Mouse (Mus musculus) heart, postnatal 0 days (tissue): ENCODE results near the gene Dcps. TPM values are rescaled to one million over a fixed set of nuclear protein-coding genes. Genes with fewer than 3 reads are reported as not detected.
A peak's percentile ranks its signal among the peaks of the same experiment; 100 is the strongest.

ENCODE experiments used
- ATAC-seq: fragments of 200-750 bp; cut with Nextera tagmentation; 2 replicates; pipeline ENCODE4 v1.8.0; 2017; ENCODE audit warnings: low read depth, moderate number of reproducible peaks, moderate library complexity; ENCODE audit not compliant: insufficient read depth
- DNase-seq: peaks from one replicate; pipeline ENCODE4 v3.0.0-alpha.2; 2016; ENCODE audit warnings: low spot score
- H3K27ac ChIP-seq: fragments of 300-500 bp; sonication (generic); 2 replicates; pipeline ENCODE4 v1.5.1; 2014; ENCODE audit warnings: low read depth, mild to moderate bottlenecking
- H3K27me3 ChIP-seq: fragments of 300-500 bp; sonication (generic); 2 replicates; pipeline ENCODE4 v1.6.1; 2014; ENCODE audit warnings: low read length, mixed read lengths; ENCODE audit not compliant: control insufficient read depth, insufficient read depth
- H3K36me3 ChIP-seq: fragments of 300-500 bp; sonication (generic); replicated peaks from 2 replicates; pipeline ENCODE4 v1.6.1; 2014; ENCODE audit warnings: low read length, mixed read lengths; ENCODE audit not compliant: control insufficient read depth, insufficient read depth
- H3K4me1 ChIP-seq: fragments of 300-500 bp; sonication (generic); 2 replicates; pipeline ENCODE4 v1.6.1; 2014; ENCODE audit warnings: antibody characterized with exemption; ENCODE audit not compliant: control insufficient read depth, insufficient read depth
- H3K4me2 ChIP-seq: fragments of 300-500 bp; sonication (generic); 2 replicates; pipeline ENCODE4 v1.6.1; 2014; ENCODE audit warnings: low read depth, mild to moderate bottlenecking, low read length, moderate library complexity
- H3K4me3 ChIP-seq: fragments of 300-500 bp; sonication (generic); 2 replicates; pipeline ENCODE4 v1.5.1; 2014; ENCODE audit warnings: low read depth, low read length
- H3K9ac ChIP-seq: fragments of 300-500 bp; sonication (generic); replicated peaks from 2 replicates; pipeline ENCODE4 v1.6.1; 2014; ENCODE audit warnings: low read depth, low read length, mixed read lengths
- H3K9me3 ChIP-seq: fragments of 300-500 bp; sonication (generic); replicated peaks from 2 replicates; pipeline ENCODE4 v1.6.1; 2016; ENCODE audit warnings: low read length; ENCODE audit not compliant: control insufficient read depth
- CTCF ChIP-seq: IDR thresholded peaks from 2 replicates; pipeline ENCODE4 v1.5.1; 2016; ENCODE audit warnings: antibody characterized with exemption, control low read depth, low read depth
- EP300 ChIP-seq: IDR thresholded peaks from 2 replicates; pipeline ENCODE4 v1.6.1; 2016; ENCODE audit warnings: antibody characterized with exemption, low read depth
- WGBS: fragments of 180-500 bp; shearing (Covaris S2); extraction: QIAGEN DNeasy Blood & Tissue Kit; methylation state at CpG from one replicate; pipeline ENCODE4 v1.1.7; 2014; 5-methylcytosine and 5-hydroxymethylcytosine counted together
- polyA plus RNA-seq: library from polyadenylated mRNA; unstranded; fragments of >200 nt; fragmentation: Nextera tagmentation; extraction: Ambion mirVana; gene quantifications from 2 replicates; pipeline ENCODE4 v1.2.1, GENCODE M21; 2015
- total RNA-seq: library from RNA; depleted of rRNA; stranded (reverse); fragments of >200 nt; gene quantifications from 2 replicates; pipeline ENCODE4 v1.2.3, GENCODE M21; 2014; ENCODE audit warnings: low replicate concordance; rRNA removed

The Dcps gene
- total RNA-seq (36.4 and 54.8 TPM in 2 replicates), polyA plus RNA-seq (34.9 and 37.9 TPM in 2 replicates)

- Histone ChIP-seq H3K9me3 (no peaks in the 10 kb centered on the region), H3K4me1 (0 out of 2 replicates have a peak, but pooled peaks cover 9% of the 10 kb centered on the region), H3K27ac (peak within 1 kb of the TSS; percentile 80), H3K4me2 (peak within 1 kb of the TSS; percentile 77), H3K9ac (peak within 1 kb of the TSS; percentile 50; the same call in 1 of the 2 replicates), H3K4me3 (peak within 1 kb of the TSS; percentile 66), H3K27me3 (no peaks in the 10 kb centered on the region), H3K36me3 (0 out of 2 replicates have a peak, but pooled peaks cover 4% of the 10 kb centered on the region)
- WGBS: under 1% methylated on average over 38 of the region's 38 CpGs
- peak; percentile 36 for TF ChIP-seq CTCF
- TF ChIP-seq EP300: no peak
- ATAC-seq: peak; percentile 98
- peak; percentile 96 for DNase-seq
Observed at GRCm38 (mm10) chr9:35175251-35176123, at the start of gene Dcps. Gene Dcps, minus strand, starts transcription at chr9:35176061.

DNA sequence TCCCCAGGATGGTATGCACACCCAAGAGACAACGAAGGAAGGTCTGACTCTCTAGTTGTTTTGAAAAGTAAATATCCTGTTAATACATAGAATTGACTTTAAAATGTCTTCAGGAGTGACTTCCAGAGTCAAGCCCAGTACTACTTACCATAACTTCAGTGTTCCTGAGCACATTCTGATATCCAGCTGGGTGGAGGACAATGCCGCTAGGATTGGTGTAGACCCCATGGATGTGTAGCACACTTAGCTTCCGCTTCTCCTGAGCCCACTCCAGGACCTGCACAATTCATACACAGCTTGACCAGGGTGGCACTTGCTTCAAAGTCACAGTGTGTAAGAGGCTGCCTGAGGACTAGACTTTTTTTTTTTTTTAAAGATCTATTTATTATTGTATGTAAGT lies 47.6 kb upstream of the Dcps start:
- TF ChIP-seq CTCF (no peak), EP300 (no peak)
- ATAC-seq: no peak
- Histone ChIP-seq H3K9ac (no peak overlapping the region), H3K4me3 (no peak overlapping the region), H3K9me3 (no peaks in the 10 kb centered on the region), H3K27ac (no peak overlapping the region), H3K4me1 (no peaks in the 10 kb centered on the region), H3K36me3 (peaks cover 41% of the 10 kb centered on the region), H3K4me2 (no peak overlapping the region), H3K27me3 (no peaks in the 10 kb centered on the region)
- DNase-seq: no peak
- WGBS: 93% methylated on average over 3 of the region's 3 CpGs

DNA sequence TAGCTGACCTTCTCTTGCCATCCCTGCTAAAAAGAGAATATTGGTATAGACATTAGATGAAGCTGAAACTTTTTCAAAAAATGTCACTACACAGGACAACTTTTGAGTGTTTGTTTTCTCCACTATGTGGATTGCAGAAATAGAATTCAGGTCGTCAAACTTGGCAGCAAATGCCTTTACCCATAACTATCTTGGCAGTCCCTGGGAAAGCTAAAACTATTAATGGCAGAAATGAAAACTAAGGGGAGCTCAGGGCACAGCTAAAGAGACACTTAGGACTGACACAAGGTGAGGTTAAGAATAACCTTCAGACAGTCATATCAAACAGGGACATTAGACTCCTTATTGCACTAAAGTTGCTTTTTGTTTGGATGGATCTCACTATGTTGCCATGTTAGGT lies 42.1 kb upstream of the Dcps start:
- TF ChIP-seq EP300: no peak
- no peak for TF ChIP-seq CTCF
- no peak overlapping the region for H3K4me2 ChIP-seq
- DNase-seq: no peak
- 33% methylated on average over 1 of the region's 1 CpGs for WGBS
- no peak overlapping the region; the same call in 1 of the 2 replicates for H3K27ac ChIP-seq
- ATAC-seq: no peak
- H3K4me1 ChIP-seq: no peaks in the 10 kb centered on the region
- H3K36me3 ChIP-seq: peaks cover 75% of the 10 kb centered on the region
- H3K27me3 ChIP-seq: no peaks in the 10 kb centered on the region
- no peak overlapping the region for H3K9ac ChIP-seq
- H3K4me3 ChIP-seq: no peak overlapping the region
- H3K9me3 ChIP-seq: no peaks in the 10 kb centered on the region

DNA sequence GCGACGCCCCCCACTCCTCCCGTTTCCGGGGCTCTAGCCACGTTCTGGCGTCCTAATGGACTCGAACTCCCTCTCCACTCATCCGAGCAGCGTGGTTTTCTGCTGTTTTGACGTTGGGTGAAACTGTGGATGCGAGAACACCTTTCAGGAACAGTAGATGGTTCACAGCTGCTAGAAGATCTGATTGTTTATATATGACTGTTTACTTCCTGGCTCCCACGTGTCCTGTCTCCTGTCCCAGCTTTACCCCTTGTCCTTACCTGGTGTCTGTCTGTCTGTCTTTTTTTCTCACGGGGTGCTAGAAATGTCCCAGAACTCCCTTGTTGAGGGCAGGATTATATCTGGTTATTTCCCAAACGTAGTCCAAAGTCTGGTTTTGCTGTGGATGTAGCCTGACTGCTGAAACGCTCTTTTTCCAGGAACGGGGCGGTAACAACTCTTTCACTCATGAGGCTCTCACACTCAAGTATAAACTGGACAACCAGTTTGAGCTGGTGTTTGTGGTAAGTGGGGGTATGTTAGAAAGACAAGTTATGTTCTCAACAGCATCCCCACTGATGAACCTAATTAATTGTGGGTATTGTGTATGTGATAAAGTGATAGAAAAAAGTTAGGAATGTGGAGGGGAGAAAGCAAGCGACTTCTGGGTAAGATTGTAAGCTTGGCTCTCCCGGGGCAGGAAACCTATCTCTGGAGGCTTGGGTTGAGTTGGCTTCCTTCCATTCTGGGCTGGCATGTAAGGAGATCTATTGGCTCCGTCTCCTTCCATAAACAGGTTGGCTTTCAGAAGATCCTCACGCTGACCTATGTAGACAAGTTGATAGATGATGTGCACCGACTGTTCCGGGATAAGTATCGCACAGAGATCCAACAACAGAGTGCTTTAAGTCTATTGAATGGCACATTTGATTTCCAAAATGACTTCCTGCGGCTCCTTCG lies 36.0 kb upstream of the Dcps start:
- no peak for ATAC-seq
- Histone ChIP-seq H3K27me3 (no peaks in the 10 kb centered on the region), H3K9ac (peak overlapping the region; percentile 94), H3K4me1 (peaks cover 17% of the 10 kb centered on the region; the same call in 1 of the 2 replicates), H3K36me3 (peaks cover 59% of the 10 kb centered on the region), H3K27ac (peak overlapping the region; percentile 88), H3K4me2 (peak overlapping the region; percentile 92), H3K4me3 (peak overlapping the region; percentile 99), H3K9me3 (no peaks in the 10 kb centered on the region)
- WGBS: 27% methylated on average over 26 of the region's 26 CpGs
- no peak for DNase-seq
- TF ChIP-seq EP300 (no peak), CTCF (no peak)
